Mouse (Mus musculus) kidney, embryonic 14.5 days (tissue): ENCODE data around the gene Kcnh1. TPM values are rescaled to one million over a fixed set of nuclear protein-coding genes. Genes with fewer than 3 reads are reported as not detected.
A peak's percentile ranks its signal among the peaks of the same experiment; 100 is the strongest.

Experiments
- ATAC-seq: fragments of 200-750 bp; cut with Nextera tagmentation; 2 replicates; pipeline ENCODE4 v1.8.0; 2017; ENCODE audit warnings: moderate number of reproducible peaks, mild to moderate bottlenecking, moderate TSS enrichment, moderate library complexity; ENCODE audit not compliant: low FRiP score, low TSS enrichment
- H3K27ac ChIP-seq: fragments of 300-500 bp; sonication (generic); 2 replicates; pipeline ENCODE4 v1.5.1; 2014; ENCODE audit warnings: low read depth, mild to moderate bottlenecking, low read length, moderate library complexity, mixed read lengths
- H3K27me3 ChIP-seq: fragments of 300-500 bp; sonication (generic); 2 replicates; pipeline ENCODE4 v1.6.1; 2014; ENCODE audit warnings: mild to moderate bottlenecking, low read length; ENCODE audit not compliant: control insufficient read depth, insufficient read depth
- H3K36me3 ChIP-seq: fragments of 300-500 bp; sonication (generic); 2 replicates; pipeline ENCODE4 v1.6.1; 2014; ENCODE audit warnings: low read length, mixed read lengths; ENCODE audit not compliant: control insufficient read depth, insufficient read depth
- H3K4me1 ChIP-seq: fragments of 300-500 bp; sonication (generic); 2 replicates; pipeline ENCODE4 v1.6.1; 2014; ENCODE audit warnings: low read length, mixed read lengths; ENCODE audit not compliant: control insufficient read depth, insufficient read depth
- H3K4me2 ChIP-seq: fragments of 300-500 bp; sonication (generic); replicated peaks from 2 replicates; pipeline ENCODE4 v1.6.1; 2014; ENCODE audit warnings: low read depth, mild to moderate bottlenecking, low read length
- H3K4me3 ChIP-seq: fragments of 300-500 bp; sonication (generic); 2 replicates; pipeline ENCODE4 v1.5.1; 2014; ENCODE audit warnings: mild to moderate bottlenecking, low read length
- H3K9ac ChIP-seq: fragments of 300-500 bp; sonication (generic); 2 replicates; pipeline ENCODE4 v1.6.1; 2014; ENCODE audit warnings: low read depth, mild to moderate bottlenecking, low read length, moderate library complexity
- H3K9me3 ChIP-seq: fragments of 300-500 bp; sonication (generic); 2 replicates; pipeline ENCODE4 v1.6.1; 2016; ENCODE audit warnings: low read length; ENCODE audit not compliant: control insufficient read depth
- WGBS: fragments of 180-500 bp; shearing (Covaris S2); extraction: QIAGEN DNeasy Blood & Tissue Kit; methylation state at CpG from one replicate; pipeline ENCODE4 v1.1.7; 2014; 5-methylcytosine and 5-hydroxymethylcytosine counted together
- polyA plus RNA-seq: library from polyadenylated mRNA; unstranded; fragments of >200 nt; fragmentation: Nextera tagmentation; extraction: Ambion mirVana; gene quantifications from 2 replicates; pipeline ENCODE4 v1.2.1, GENCODE M21; 2014

Kcnh1 gene
- polyA plus RNA-seq, 1 experiment from 2014 or later: 0.70 TPM

- Histone ChIP-seq H3K9ac (no peak overlapping the region), H3K27me3 (no peaks in the 10 kb centered on the region), H3K4me2 (no peak overlapping the region), H3K36me3 (no peaks in the 10 kb centered on the region), H3K4me1 (no peaks in the 10 kb centered on the region), H3K4me3 (no peak overlapping the region), H3K9me3 (no peaks in the 10 kb centered on the region), H3K27ac (no peak overlapping the region)
- WGBS: 16% methylated on average over 13 of the region's 13 CpGs
- peak; percentile 61; the same call in 1 of the 2 replicates for ATAC-seq
Measured at GRCm38 (mm10) chr1:192520836-192521435, 330.4 kb downstream of the Kcnh1 start.

- H3K4me1 ChIP-seq: no peaks in the 10 kb centered on the region
- no peak overlapping the region for H3K9ac ChIP-seq
- no peaks in the 10 kb centered on the region for H3K36me3 ChIP-seq
- H3K4me2 ChIP-seq: no peak overlapping the region
- no peak overlapping the region for H3K27ac ChIP-seq
- H3K27me3 ChIP-seq: no peaks in the 10 kb centered on the region
- ATAC-seq: no peak
- no peak overlapping the region for H3K4me3 ChIP-seq
- 41% methylated on average over 12 of the region's 12 CpGs for WGBS
- no peaks in the 10 kb centered on the region for H3K9me3 ChIP-seq
Measured at GRCm38 (mm10) chr1:192522376-192523178, 332.0 kb downstream of the Kcnh1 start.

GRCm38 (mm10) chr1:192525711-192526350, 335.3 kb downstream of the Kcnh1 start:
- H3K9me3 ChIP-seq: no peaks in the 10 kb centered on the region
- H3K9ac ChIP-seq: no peak overlapping the region
- no peak for ATAC-seq
- H3K27ac ChIP-seq: no peak overlapping the region
- H3K27me3 ChIP-seq: no peaks in the 10 kb centered on the region
- no peak overlapping the region for H3K4me3 ChIP-seq
- no peak overlapping the region for H3K4me2 ChIP-seq
- no peaks in the 10 kb centered on the region for H3K4me1 ChIP-seq
- WGBS: 65% methylated on average over 14 of the region's 14 CpGs
- no peaks in the 10 kb centered on the region for H3K36me3 ChIP-seq

GRCm38 (mm10) chr1:192531490-192532146, 341.0 kb downstream of the Kcnh1 start:
- 74% methylated on average over 2 of the region's 2 CpGs for WGBS
- Histone ChIP-seq H3K36me3 (no peaks in the 10 kb centered on the region), H3K4me1 (no peaks in the 10 kb centered on the region), H3K9me3 (no peaks in the 10 kb centered on the region), H3K9ac (no peak overlapping the region), H3K27me3 (no peaks in the 10 kb centered on the region), H3K27ac (no peak overlapping the region), H3K4me3 (no peak overlapping the region), H3K4me2 (no peak overlapping the region)
- no peak for ATAC-seq

GRCm38 (mm10) chr1:192532212-192532611, 341.6 kb downstream of the Kcnh1 start:
- Histone ChIP-seq H3K27ac (no peak overlapping the region), H3K9me3 (no peaks in the 10 kb centered on the region), H3K9ac (no peak overlapping the region), H3K4me1 (no peaks in the 10 kb centered on the region), H3K27me3 (no peaks in the 10 kb centered on the region), H3K4me2 (no peak overlapping the region), H3K36me3 (no peaks in the 10 kb centered on the region), H3K4me3 (no peak overlapping the region)
- no peak for ATAC-seq
- WGBS: 47% methylated on average over 2 of the region's 2 CpGs

GRCm38 (mm10) chr1:192533016-192533415, 342.4 kb downstream of the Kcnh1 start:
- Histone ChIP-seq H3K4me3 (no peak overlapping the region), H3K9me3 (no peaks in the 10 kb centered on the region), H3K4me1 (no peaks in the 10 kb centered on the region), H3K9ac (no peak overlapping the region), H3K27me3 (no peaks in the 10 kb centered on the region), H3K27ac (no peak overlapping the region), H3K4me2 (no peak overlapping the region), H3K36me3 (no peaks in the 10 kb centered on the region)
- ATAC-seq: no peak

GRCm38 (mm10) chr1:192536440-192536839, 345.9 kb downstream of the Kcnh1 start:
- Histone ChIP-seq H3K27ac (no peak overlapping the region), H3K36me3 (no peaks in the 10 kb centered on the region), H3K4me3 (no peak overlapping the region), H3K9ac (no peak overlapping the region), H3K4me2 (no peak overlapping the region), H3K4me1 (no peaks in the 10 kb centered on the region), H3K9me3 (no peaks in the 10 kb centered on the region), H3K27me3 (no peaks in the 10 kb centered on the region)
- ATAC-seq: no peak
- WGBS: 63% methylated on average over 1 of the region's 1 CpGs

- Histone ChIP-seq H3K4me3 (no peak overlapping the region), H3K27ac (no peak overlapping the region), H3K9ac (no peak overlapping the region), H3K9me3 (no peaks in the 10 kb centered on the region), H3K27me3 (no peaks in the 10 kb centered on the region), H3K36me3 (no peaks in the 10 kb centered on the region), H3K4me1 (no peaks in the 10 kb centered on the region), H3K4me2 (no peak overlapping the region)
- WGBS: 68% methylated on average over 7 of the region's 7 CpGs
- ATAC-seq: no peak
Measured at GRCm38 (mm10) chr1:192537169-192537568, 346.6 kb downstream of the Kcnh1 start.
